Mouse (Mus musculus): ENCODE data around the gene Nlrp6.

DNA sequence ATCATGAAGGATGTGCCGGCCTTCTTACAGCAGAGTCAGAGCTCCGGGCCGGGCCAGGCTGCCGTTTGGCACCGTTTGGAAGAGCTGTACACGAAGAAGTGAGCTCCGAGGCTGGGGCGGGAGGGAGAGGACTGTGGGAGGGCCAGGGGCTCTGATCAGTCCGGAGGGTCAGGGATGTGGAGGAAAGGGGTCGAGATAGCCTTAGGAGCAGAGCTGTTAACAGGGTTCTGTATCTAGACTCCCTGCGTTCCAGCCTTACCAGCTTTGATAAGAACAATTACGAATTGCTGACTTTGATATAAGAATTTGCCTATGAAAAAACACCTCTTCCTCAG, 38.3 kb upstream of the Nlrp6 start:
- TF ChIP-seq CTCF (IDR thresholded peaks at IDR 0.05) (no peak), EP300 (IDR thresholded peaks at IDR 0.05) (no peak)

All from lung, postnatal 0 days (tissue).